In the genomic region with DNA sequence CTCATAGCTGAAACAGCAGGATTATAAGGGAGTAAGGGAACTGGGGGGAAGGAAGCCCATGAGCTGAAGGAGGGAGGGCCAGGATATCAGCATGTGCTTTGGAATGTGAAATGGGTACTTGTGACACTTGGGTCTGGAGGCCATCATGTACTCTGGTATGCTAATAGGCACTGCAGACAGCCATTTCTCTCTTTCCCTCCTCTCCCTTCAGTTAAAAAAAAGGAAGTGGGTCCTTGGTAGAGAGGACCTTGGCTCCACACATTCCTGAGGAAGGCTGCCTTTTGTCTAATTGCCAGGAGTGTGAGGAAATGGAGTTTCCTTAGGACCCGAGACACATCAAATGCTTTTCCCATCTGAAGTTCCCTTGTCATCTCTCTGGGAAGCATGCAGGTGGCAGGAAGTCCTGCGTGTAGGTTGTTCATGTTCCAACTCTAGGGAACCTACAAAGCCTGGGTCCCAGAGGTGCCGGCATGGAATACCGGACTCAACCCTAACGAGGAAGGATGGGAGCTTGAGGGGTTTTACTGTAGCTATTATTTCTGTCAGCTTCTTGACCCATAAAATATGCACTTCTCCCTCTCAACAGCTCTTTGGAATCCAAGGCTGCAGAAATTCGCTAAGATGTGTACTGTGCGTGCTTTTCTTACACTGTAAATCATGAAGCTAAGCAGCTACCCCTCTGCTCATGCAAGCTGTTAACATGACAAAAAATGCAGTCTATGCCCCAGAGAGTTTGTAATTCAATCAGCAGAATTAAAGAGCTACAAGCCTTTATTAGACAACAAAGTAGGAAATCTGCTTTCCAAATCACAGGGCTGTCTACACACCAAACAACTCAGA, we compare ENCODE assay signal across 12 mouse cellular contexts.
A peak's percentile ranks its signal among the peaks of the same experiment; 100 is the strongest.
DNase-seq lines count a peak whose midpoint lies in the region; ATAC-seq and TF ChIP-seq lines count a peak whose summit lies in the region.
"Had no signal": no experiment of that assay in that cellular context is flagged by ENCODE, and none has a peak within 500 bp of the region (broad histone marks: within the 10 kb centered on the region; RNA-seq: fewer than 3 reads in every experiment).

No protein-coding gene starts in this region.

- H3K27me3 ChIP-seq in midbrain, embryonic 14.5 days (ENCODE audit: control insufficient read depth, insufficient read depth, low read length) = no peaks in the 10 kb centered on the region
- no peaks in the 10 kb centered on the region for H3K27me3 ChIP-seq in midbrain, embryonic 13.5 days
- H3K27me3 ChIP-seq in heart, embryonic 15.5 days = no peaks in the 10 kb centered on the region
- no peaks in the 10 kb centered on the region for H3K27me3 ChIP-seq in lung, postnatal 0 days (replicated peaks; ENCODE audit: insufficient read depth, low read length)
- H3K27me3 ChIP-seq: embryonic facial prominence, embryonic 15.5 days; neural tube, embryonic 13.5 days had no signal

- H3K9ac ChIP-seq in midbrain, embryonic 14.5 days (replicated peaks; ENCODE audit: low read length) = no peak overlapping the region
- no peak overlapping the region for H3K9ac ChIP-seq in midbrain, embryonic 13.5 days (replicated peaks)
- no peak overlapping the region for H3K9ac ChIP-seq in heart, embryonic 15.5 days
- H3K9ac ChIP-seq in lung, postnatal 0 days (replicated peaks; ENCODE audit: low read depth) = no peak overlapping the region
- H3K9ac ChIP-seq: embryonic facial prominence, embryonic 15.5 days; neural tube, embryonic 13.5 days had no signal

- TF ChIP-seq CTCF in lung, postnatal 0 days (IDR thresholded peaks at IDR 0.05) = no peak

- TF ChIP-seq EP300 in lung, postnatal 0 days (IDR thresholded peaks at IDR 0.05) = peak; percentile 51

- H3K4me1 ChIP-seq in midbrain, embryonic 14.5 days (ENCODE audit: control insufficient read depth, insufficient read depth, low read length) = 0 out of 2 replicates have a peak, but pooled peaks cover 5% of the 10 kb centered on the region
- 0 out of 2 replicates have a peak, but pooled peaks cover 3% of the 10 kb centered on the region for H3K4me1 ChIP-seq in midbrain, embryonic 13.5 days (replicated peaks)
- H3K4me1 ChIP-seq in heart, embryonic 15.5 days (replicated peaks) = peaks cover 32% of the 10 kb centered on the region
- H3K4me1 ChIP-seq in lung, postnatal 0 days (ENCODE audit: insufficient read depth, low read depth, low read length) = 0 out of 2 replicates have a peak, but pooled peaks cover 4% of the 10 kb centered on the region
- H3K4me1 ChIP-seq: embryonic facial prominence, embryonic 15.5 days had no signal

- no peak overlapping the region for H3K4me2 ChIP-seq in midbrain, embryonic 14.5 days (ENCODE audit: low read length)
- H3K4me2 ChIP-seq in midbrain, embryonic 13.5 days (replicated peaks) = no peak overlapping the region
- H3K4me2 ChIP-seq in heart, embryonic 15.5 days = 0 out of 2 replicates have a peak overlapping the region, but pooled peaks have one; percentile 0
- peak overlapping the region; percentile 34; the same call in 1 of the 2 replicates for H3K4me2 ChIP-seq in lung, postnatal 0 days (replicated peaks; ENCODE audit: low read depth, low read length)
- H3K4me2 ChIP-seq: embryonic facial prominence, embryonic 15.5 days; neural tube, embryonic 13.5 days had no signal

- 61% methylated on average over 7 of the region's 7 CpGs for WGBS in midbrain, embryonic 14.5 days
- 66% methylated on average over 7 of the region's 7 CpGs for WGBS in midbrain, embryonic 13.5 days
- WGBS in heart, embryonic 15.5 days = 50% methylated on average over 7 of the region's 7 CpGs
- 27% methylated on average over 7 of the region's 7 CpGs for WGBS in lung, postnatal 0 days

- H3K36me3 ChIP-seq in midbrain, embryonic 14.5 days (ENCODE audit: control insufficient read depth, insufficient read depth, low read length) = no peaks in the 10 kb centered on the region
- no peaks in the 10 kb centered on the region for H3K36me3 ChIP-seq in midbrain, embryonic 13.5 days
- no peaks in the 10 kb centered on the region for H3K36me3 ChIP-seq in heart, embryonic 15.5 days
- H3K36me3 ChIP-seq in lung, postnatal 0 days (ENCODE audit: insufficient read depth, low read length) = no peaks in the 10 kb centered on the region
- H3K36me3 ChIP-seq: embryonic facial prominence, embryonic 15.5 days; neural tube, embryonic 13.5 days had no signal

- H3K9me3 ChIP-seq in midbrain, embryonic 14.5 days (ENCODE audit: control insufficient read depth, low read length) = no peaks in the 10 kb centered on the region
- H3K9me3 ChIP-seq in midbrain, embryonic 13.5 days = no peaks in the 10 kb centered on the region
- no peaks in the 10 kb centered on the region for H3K9me3 ChIP-seq in heart, embryonic 15.5 days (replicated peaks)
- no peaks in the 10 kb centered on the region for H3K9me3 ChIP-seq in lung, postnatal 0 days (ENCODE audit: low read length)
- H3K9me3 ChIP-seq: embryonic facial prominence, embryonic 15.5 days; neural tube, embryonic 13.5 days had no signal

- DNase-seq in heart, adult 8-10 months (ENCODE audit: low spot score) = peak; percentile 19
- DNase-seq in heart, postnatal 36 days = no peak
- peak; percentile 25 for DNase-seq in midbrain, embryonic 14.5 days
- DNase-seq in lung, postnatal 0 days (ENCODE audit: low spot score) = peak; percentile 69
- no peak for DNase-seq in T-cell, adult 2 months (ENCODE audit: low spot score)
- DNase-seq in frontal cortex, postnatal 10 days (ENCODE audit: low spot score in 2 of 2) = no peak
- DNase-seq: cerebellum, adult 11-12 months had no signal

- intact Hi-C loops in heart, postnatal 36 days (cut with DNase I) = loop anchor here (5.0 kb wide), 1 partner anchor 72 kb away; no protein-coding TSS in a partner anchor

- ATAC-seq in midbrain, embryonic 14.5 days (ENCODE audit: low FRiP score, low TSS enrichment) = no peak
- ATAC-seq in midbrain, embryonic 13.5 days = no peak
- no peak for ATAC-seq in heart, embryonic 15.5 days (replicated peaks; ENCODE audit: insufficient number of reproducible peaks, insufficient read depth, low FRiP score, low read depth)
- ATAC-seq in lung, postnatal 0 days = peak; percentile 87

- no peak overlapping the region for H3K27ac ChIP-seq in midbrain, embryonic 14.5 days (replicated peaks; ENCODE audit: low read depth, low read length)
- H3K27ac ChIP-seq in midbrain, embryonic 13.5 days = no peak overlapping the region
- H3K27ac ChIP-seq in heart, embryonic 15.5 days = peak overlapping the region; percentile 62
- peak overlapping the region; percentile 55; the same call in 1 of the 2 replicates for H3K27ac ChIP-seq in lung, postnatal 0 days (ENCODE audit: low read length)
- H3K27ac ChIP-seq: embryonic facial prominence, embryonic 15.5 days; macrophage; neural tube, embryonic 13.5 days had no signal

- H3K4me3 ChIP-seq in midbrain, embryonic 14.5 days (replicated peaks; ENCODE audit: low read depth, low read length) = no peak overlapping the region
- H3K4me3 ChIP-seq in midbrain, embryonic 13.5 days (replicated peaks) = no peak overlapping the region
- no peak overlapping the region for H3K4me3 ChIP-seq in heart, embryonic 15.5 days
- no peak overlapping the region for H3K4me3 ChIP-seq in lung, postnatal 0 days (ENCODE audit: low read depth, low read length)
- H3K4me3 ChIP-seq: embryonic facial prominence, embryonic 15.5 days; neural tube, embryonic 13.5 days had no signal

Comparison
In these comparisons a context has a peak if more than half of its experiments do, and no peak if none do; other contexts are left out.
1. DNase-seq: peak in heart, adult 8-10 months (single experiment), midbrain, embryonic 14.5 days (single experiment) and lung, postnatal 0 days (single experiment); none in heart, postnatal 36 days (0 of 2), T-cell, adult 2 months (single experiment) and frontal cortex, postnatal 10 days (0 of 2).
2. H3K27ac ChIP-seq: peak in heart, embryonic 15.5 days (single experiment) and lung, postnatal 0 days (single experiment); none in midbrain, embryonic 14.5 days (single experiment) and midbrain, embryonic 13.5 days (single experiment).
3. H3K4me2 ChIP-seq: peak in heart, embryonic 15.5 days (single experiment) and lung, postnatal 0 days (single experiment); none in midbrain, embryonic 14.5 days (single experiment) and midbrain, embryonic 13.5 days (single experiment).